Mouse (Mus musculus) CH12.LX (cell line): ENCODE results near the gene Gm48551. TPM values are rescaled to one million over a fixed set of nuclear protein-coding genes. Genes with fewer than 3 reads are reported as not detected.

ENCODE experiments used
- DNase-seq: peaks from one replicate; pipeline ENCODE4 v3.0.0-alpha.2; 2013; ENCODE audit errors: extremely low read depth
- H3K27ac ChIP-seq: 2 replicates; pipeline ENCODE4 v1.5.1; 2012; ENCODE audit warnings: low read depth, mild to moderate bottlenecking, control low read depth, moderate library complexity; ENCODE audit not compliant: insufficient read depth
- H3K27me3 ChIP-seq: replicated peaks from 2 replicates; pipeline ENCODE3; 2012; ENCODE audit warnings: inconsistent platforms
- H3K36me3 ChIP-seq, 2 experiments: replicated peaks in 1 of 2; 2 replicates each; pipeline versions ENCODE3 to v1.6.1; 2012; ENCODE audit warnings: inconsistent platforms in 1 of 2, low read length in 1 of 2, mild to moderate bottlenecking in 1 of 2, mixed read lengths in 1 of 2, moderate library complexity in 1 of 2; ENCODE audit not compliant: control insufficient read depth in 1 of 2, insufficient read depth in 1 of 2
- H3K4me1 ChIP-seq, 2 experiments: 2 replicates each; pipeline ENCODE4 v1.6.1; 2012; ENCODE audit warnings: inconsistent platforms in 1 of 2, moderate library complexity in 1 of 2; ENCODE audit not compliant: insufficient read depth in 2 of 2, control insufficient read depth in 1 of 2
- H3K4me2 ChIP-seq: 2 replicates; pipeline ENCODE4 v1.6.1; 2012; ENCODE audit warnings: low read depth, mild to moderate bottlenecking, control low read depth; ENCODE audit not compliant: poor library complexity, insufficient read depth, severe bottlenecking
- H3K4me3 ChIP-seq, 3 experiments: fragments of 150-350 bp in 1 of 3; sonication (generic) in 1 of 3; replicated peaks in 1 of 3; 2 replicates each; pipeline versions ENCODE3 to v1.5.1; 2011 to 2012; ENCODE audit warnings: low read depth in 2 of 3, low read length in 2 of 3, mild to moderate bottlenecking in 2 of 3, moderate library complexity in 2 of 3, control low read depth in 1 of 3, improper control_type of control experiment in 1 of 3, inconsistent platforms in 1 of 3, mixed read lengths in 1 of 3; ENCODE audit not compliant: poor library complexity in 1 of 3
- H3K79me2 ChIP-seq: replicated peaks from 2 replicates; pipeline ENCODE4 v1.6.1; 2012; ENCODE audit warnings: mild to moderate bottlenecking, moderate library complexity; ENCODE audit not compliant: control insufficient read depth, poor library complexity, insufficient read depth, severe bottlenecking; ENCODE audit errors: extremely low read depth
- H3K9ac ChIP-seq: 2 replicates; pipeline ENCODE4 v1.6.1; 2012; ENCODE audit warnings: low read depth, mild to moderate bottlenecking, control low read depth, moderate library complexity; ENCODE audit not compliant: insufficient read depth
- H3K9me3 ChIP-seq: replicated peaks from 2 replicates; pipeline ENCODE3; 2012; ENCODE audit warnings: low read length, inconsistent platforms, mixed read lengths
- BHLHE40 ChIP-seq: IDR thresholded peaks from 2 replicates; pipeline ENCODE4 v1.6.1; 2011; ENCODE audit warnings: mild to moderate bottlenecking, low read depth, low read length, improper control_type of control experiment
- CHD2 ChIP-seq: IDR thresholded peaks from 2 replicates; pipeline ENCODE4 v1.6.1; 2011; ENCODE audit warnings: low read length, improper control_type of control experiment
- CTCF ChIP-seq, 2 experiments: IDR thresholded peaks in 1 of 2; conservative IDR thresholded peaks in 1 of 2; 2 replicates each; pipeline ENCODE4 v1.5.1; 2011 to 2012; ENCODE audit warnings: low read depth in 2 of 2, low read length in 2 of 2, improper control_type of control experiment in 1 of 2, inconsistent platforms in 1 of 2, mild to moderate bottlenecking in 1 of 2, moderate library complexity in 1 of 2
- E2F4 ChIP-seq: IDR thresholded peaks from 2 replicates; pipeline ENCODE4 v1.6.1; 2011; ENCODE audit warnings: low read depth, low read length, improper control_type of control experiment; ENCODE audit not compliant: insufficient replicate concordance
- ELF1 ChIP-seq: IDR thresholded peaks from 2 replicates; pipeline ENCODE4 v1.6.1; 2014; ENCODE audit warnings: low read depth, mild to moderate bottlenecking, inconsistent platforms, low read length, improper control_type of control experiment
- EP300 ChIP-seq: IDR thresholded peaks from 2 replicates; pipeline ENCODE4 v1.6.1; 2011; ENCODE audit warnings: low read length, improper control_type of control experiment
- ETS1 ChIP-seq: conservative IDR thresholded peaks from 2 replicates; pipeline ENCODE4 v1.6.1; 2012; ENCODE audit warnings: low read depth, mild to moderate bottlenecking, inconsistent platforms, low read length, improper control_type of control experiment, moderate library complexity
- HCFC1 ChIP-seq: IDR thresholded peaks from 2 replicates; pipeline ENCODE4 v1.6.1; 2012; ENCODE audit warnings: low read depth, mild to moderate bottlenecking, inconsistent platforms, low read length, improper control_type of control experiment
- IRF4 ChIP-seq: IDR thresholded peaks from 2 replicates; pipeline ENCODE4 v1.6.1; 2014; ENCODE audit warnings: low read depth, mild to moderate bottlenecking, inconsistent platforms, low read length, improper control_type of control experiment
- JUND ChIP-seq: conservative IDR thresholded peaks from 2 replicates; pipeline ENCODE4 v1.6.1; 2011; ENCODE audit warnings: low read depth, low read length, improper control_type of control experiment
- MAFK ChIP-seq: IDR thresholded peaks from 2 replicates; pipeline ENCODE4 v1.6.1; 2011; ENCODE audit warnings: low read length, improper control_type of control experiment; ENCODE audit not compliant: insufficient replicate concordance
- MAX ChIP-seq: IDR thresholded peaks from 2 replicates; pipeline ENCODE4 v1.6.1; 2011; ENCODE audit warnings: low read length, improper control_type of control experiment
- MEF2A ChIP-seq: IDR thresholded peaks from 2 replicates; pipeline ENCODE4 v1.6.1; 2014; ENCODE audit warnings: low read depth, mild to moderate bottlenecking, inconsistent platforms, low read length, improper control_type of control experiment, borderline replicate concordance
- MXI1 ChIP-seq: IDR thresholded peaks from 2 replicates; pipeline ENCODE4 v1.6.1; 2011; ENCODE audit warnings: mild to moderate bottlenecking, low read depth, low read length, improper control_type of control experiment
- MYC ChIP-seq: IDR thresholded peaks from 2 replicates; pipeline ENCODE4 v1.6.1; 2011; ENCODE audit warnings: low read depth, mild to moderate bottlenecking, improper control_type of control experiment, low read length
- NRF1 ChIP-seq: IDR thresholded peaks from 2 replicates; pipeline ENCODE4 v1.6.1; 2014; ENCODE audit warnings: low read depth, mild to moderate bottlenecking, inconsistent platforms, low read length, improper control_type of control experiment, moderate library complexity
- POLR2A ChIP-seq: IDR thresholded peaks from 2 replicates; pipeline ENCODE4 v1.6.1; 2011; ENCODE audit warnings: low read depth, mild to moderate bottlenecking, improper control_type of control experiment, low read length
- POLR2AphosphoS2 ChIP-seq: IDR thresholded peaks from 2 replicates; pipeline ENCODE4 v1.6.1; 2011; ENCODE audit warnings: low read depth, low read length, improper control_type of control experiment
- SMC3 ChIP-seq: IDR thresholded peaks from 2 replicates; pipeline ENCODE4 v1.6.1; 2011; ENCODE audit warnings: low read depth, low read length, improper control_type of control experiment
- TBP ChIP-seq: conservative IDR thresholded peaks from 2 replicates; pipeline ENCODE4 v1.6.1; 2011; ENCODE audit warnings: low read depth, low read length, improper control_type of control experiment
- TCF12 ChIP-seq: IDR thresholded peaks from 2 replicates; pipeline ENCODE4 v1.6.1; 2014; ENCODE audit warnings: low read depth, mild to moderate bottlenecking, inconsistent platforms, low read length, improper control_type of control experiment
- UBTF ChIP-seq: IDR thresholded peaks from 2 replicates; pipeline ENCODE4 v1.6.1; 2012; ENCODE audit warnings: low read depth, mild to moderate bottlenecking, inconsistent platforms, low read length, improper control_type of control experiment, moderate library complexity
- USF1 ChIP-seq: IDR thresholded peaks from 2 replicates; pipeline ENCODE4 v1.6.1; 2014; ENCODE audit warnings: low read depth, mild to moderate bottlenecking, inconsistent platforms, low read length, improper control_type of control experiment
- ZC3H11A ChIP-seq: IDR thresholded peaks from 2 replicates; pipeline ENCODE4 v1.6.1; 2012; ENCODE audit warnings: low read depth, mild to moderate bottlenecking, inconsistent platforms, low read length, improper control_type of control experiment
- ZKSCAN1 ChIP-seq: IDR thresholded peaks from 2 replicates; pipeline ENCODE4 v1.6.1; 2012; ENCODE audit warnings: low read depth, inconsistent platforms, low read length, improper control_type of control experiment, borderline replicate concordance
- ZMIZ1 ChIP-seq: IDR thresholded peaks from 2 replicates; pipeline ENCODE4 v1.6.1; 2012; ENCODE audit warnings: low read depth, mild to moderate bottlenecking, inconsistent platforms, low read length, improper control_type of control experiment
- ZNF384 ChIP-seq: IDR thresholded peaks from 2 replicates; pipeline ENCODE4 v1.6.1; 2012; ENCODE audit warnings: low read depth, low read length, improper control_type of control experiment, inconsistent platforms
- dilution Hi-C: fragments of 300-500 bp; cut with MboI; formaldehyde crosslinking; loops from 2 replicates; pipeline ENCODE4 v1.14.3; 2020; ENCODE audit warnings: low sequenced_read_pairs; ENCODE audit not compliant: extremely low pct_unique_long_range_greater_than_20kb, extremely low pct_ligation_motif_present
- in situ Hi-C: fragments of 300-500 bp; cut with MboI; formaldehyde crosslinking; loops from 3 replicates; pipeline ENCODE4 v1.14.3; 2019; ENCODE audit warnings: low sequenced_read_pairs, low pct_ligation_motif_present, low pct_unique_long_range_greater_than_20kb, mixed read lengths
- polyA plus RNA-seq: library from polyadenylated mRNA; unstranded; fragments of >175 nt; gene quantifications from 2 replicates; pipeline ENCODE4 v1.2.1, GENCODE M21; 2012; ENCODE audit warnings: low read depth; ENCODE audit not compliant: insufficient read length
- total RNA-seq, 2 experiments: library from RNA; depleted of rRNA; stranded (reverse); fragments of 300-350 nt in 1 of 2; fragments of >200 nt in 1 of 2; gene quantifications; 2 replicates each; pipeline ENCODE4 v1.2.3; 2012 to 2014

The Gm48551 gene
- total and polyA plus RNA-seq, 3 experiments: 1.0 to 3.4 (median 1.2) TPM

DNA sequence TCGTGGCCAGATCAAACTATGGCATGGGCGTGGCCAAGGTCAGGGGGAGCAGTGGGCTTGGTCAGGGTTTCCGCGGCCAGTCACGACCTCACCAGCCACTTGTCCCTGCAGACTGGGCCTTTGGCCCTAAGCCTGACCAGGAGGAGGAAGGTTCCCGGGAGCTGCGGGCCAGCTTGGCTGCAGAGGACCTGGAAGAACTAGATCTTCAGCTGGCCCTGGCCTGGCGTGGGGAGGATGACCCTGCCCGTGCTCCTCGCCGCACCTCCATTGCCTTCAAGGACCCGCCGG, 6.4 kb downstream of the Gm48551 start:
- H3K9ac ChIP-seq: no peak overlapping the region
- DNase-seq: no peak
- in situ Hi-C loops: no loop called here
- H3K4me1 ChIP-seq: peaks cover 4 to 8% of the 10 kb centered on the region in 2 experiments
- peaks cover 49 to 69% of the 10 kb centered on the region in 2 experiments for H3K36me3 ChIP-seq
- no peak overlapping the region for H3K27ac ChIP-seq
- H3K4me2 ChIP-seq: no peak overlapping the region
- H3K27me3 ChIP-seq: no peaks in the 10 kb centered on the region
- no peaks in the 10 kb centered on the region for H3K9me3 ChIP-seq
- no peak overlapping the region for H3K4me3 ChIP-seq
- H3K79me2 ChIP-seq: peaks cover 6% of the 10 kb centered on the region
- TF ChIP-seq ZMIZ1 (no peak), E2F4 (no peak), USF1 (no peak), IRF4 (no peak), ETS1 (no peak), MAX (no peak), ZC3H11A (no peak), BHLHE40 (no peak)
- dilution Hi-C loops: no loop called here

DNA sequence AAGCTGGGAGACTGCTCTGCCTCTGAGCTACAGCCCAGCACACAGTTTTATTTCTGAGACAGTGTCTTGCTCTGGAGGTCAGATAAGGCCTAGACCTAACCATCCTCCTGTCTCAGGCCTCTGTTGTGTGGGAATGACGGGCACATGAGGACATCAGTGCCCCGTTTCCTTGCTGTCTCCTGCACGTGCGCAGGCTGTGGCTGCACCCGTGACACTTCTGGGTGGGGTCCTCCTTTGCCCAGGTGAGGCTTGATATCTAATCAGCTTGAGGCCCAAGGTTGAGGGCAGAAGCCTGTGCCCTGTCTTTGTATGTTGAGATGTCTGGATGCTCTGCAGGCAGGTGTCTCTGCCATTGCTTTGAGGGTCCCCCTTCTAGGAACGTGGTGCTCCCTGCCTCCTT, 8.0 kb downstream of the Gm48551 start:
- in situ Hi-C loops: no loop called here
- Histone ChIP-seq H3K9ac (no peak overlapping the region), H3K79me2 (no peaks in the 10 kb centered on the region), H3K4me2 (no peak overlapping the region), H3K4me1 (no peaks in the 10 kb centered on the region; a peak in 1 of 4 replicates), H3K27me3 (no peaks in the 10 kb centered on the region), H3K36me3 (peaks cover 39 to 60% of the 10 kb centered on the region in 2 experiments), H3K9me3 (no peaks in the 10 kb centered on the region), H3K4me3 (no peak overlapping the region), H3K27ac (no peak overlapping the region)
- TF ChIP-seq TBP (no peak), EP300 (no peak), E2F4 (no peak), NRF1 (no peak), JUND (no peak), ZKSCAN1 (no peak), ZNF384 (no peak), MEF2A (no peak)
- DNase-seq: no peak
- dilution Hi-C loops: no loop called here

DNA sequence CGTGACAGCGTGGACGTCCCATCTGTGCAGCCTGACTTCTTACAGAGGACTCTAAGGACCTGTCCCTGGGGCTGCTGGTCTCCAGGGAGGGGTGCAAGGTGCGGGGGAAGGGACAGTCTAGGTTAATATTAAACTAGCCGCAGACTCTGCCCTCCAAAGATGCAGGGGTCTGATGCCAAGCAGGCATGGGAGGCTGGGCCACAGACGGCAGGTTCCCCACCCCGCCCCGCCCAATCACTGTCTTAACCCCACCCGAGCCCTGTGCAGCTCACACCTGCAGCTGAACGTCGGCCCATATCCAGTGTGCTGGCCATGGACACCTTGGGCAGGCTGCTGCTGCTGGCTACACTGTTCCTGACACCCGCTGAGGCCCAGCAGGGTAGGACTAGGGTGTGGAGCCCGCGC, 8.5 kb downstream of the Gm48551 start, which contains the start of gene Smim24:
Gene Smim24 (plus strand): TSS at position 271 of the 405 bp plus-strand sequence.
- H3K27ac ChIP-seq: no peak within 1 kb of the TSS
- H3K27me3 ChIP-seq: no peaks in the 10 kb centered on the region
- TF ChIP-seq ZKSCAN1 (no peak), UBTF (no peak), ELF1 (no peak), BHLHE40 (no peak), POLR2A (no peak), MAFK (no peak), TCF12 (no peak), MXI1 (no peak), HCFC1 (no peak), CTCF (conservative IDR thresholded peaks at IDR 0.05 in 1 of 2, IDR thresholded peaks at IDR 0.05 in 1 of 2; ENCODE audit: low read depth in 2 of 2, low read length in 2 of 2) (no peak), SMC3 (no peak), IRF4 (no peak), ZMIZ1 (no peak), MYC (no peak), POLR2AphosphoS2 (no peak), CHD2 (no peak)
- in situ Hi-C loops (no loop called here), dilution Hi-C loops (no loop called here)
- no peaks in the 10 kb centered on the region for H3K9me3 ChIP-seq
- H3K4me2 ChIP-seq: no peak within 1 kb of the TSS
- no peak within 1 kb of the TSS for H3K4me3 ChIP-seq
- no peak within 1 kb of the TSS for H3K9ac ChIP-seq
- no peaks in the 10 kb centered on the region for H3K79me2 ChIP-seq
- no peak for DNase-seq
- no peaks in the 10 kb centered on the region; a peak in 1 of 4 replicates for H3K4me1 ChIP-seq
- H3K36me3 ChIP-seq: peaks cover 37 to 58% of the 10 kb centered on the region in 2 experiments
